Mouse (Mus musculus) cortical plate, adult 2 months (tissue): ENCODE measurements around the gene Schip1.

Experiments used
- CTCF ChIP-seq: fragments of 200-500 bp; IDR thresholded peaks from 2 replicates; pipeline ENCODE4 v1.5.1; 2011; ENCODE audit warnings: mild to moderate bottlenecking, control low read depth, low read length; ENCODE audit not compliant: insufficient read depth; ENCODE audit errors: extremely low read depth
- POLR2A ChIP-seq: fragments of 200-500 bp; IDR thresholded peaks from 2 replicates; pipeline ENCODE4 v1.6.1; 2011; ENCODE audit warnings: mild to moderate bottlenecking, low read length, control low read depth; ENCODE audit not compliant: insufficient read depth; ENCODE audit errors: extremely low read depth

- TF ChIP-seq CTCF: no peak
- no peak for TF ChIP-seq POLR2A
Observed at GRCm38 (mm10) chr3:68121338-68121737, 56.7 kb downstream of the Schip1 start.
